Mouse (Mus musculus) gastrocnemius, adult 2 months (tissue): Measurements from ENCODE around the gene Gm12830. TPM values are rescaled to one million over a fixed set of nuclear protein-coding genes. Genes with fewer than 3 reads are reported as not detected.

Experiments used
- DNase-seq: peaks from one replicate; pipeline ENCODE4 v3.0.0; 2022
- H3K27ac ChIP-seq: fragments of 200-600 bp; 2 replicates; pipeline ENCODE4 v1.8.1; 2022; ENCODE audit warnings: mild to moderate bottlenecking
- H3K4me3 ChIP-seq: fragments of 200-600 bp; 2 replicates; pipeline ENCODE4 v1.8.1; 2022; ENCODE audit warnings: mild to moderate bottlenecking, moderate library complexity
- CTCF ChIP-seq: fragments of 200-600 bp; IDR thresholded peaks from 2 replicates; pipeline ENCODE4 v1.8.1; 2022; ENCODE audit warnings: antibody characterized with exemption, mild to moderate bottlenecking, moderate library complexity
- intact Hi-C: fragments of 180-260 bp; cut with DNase I; formaldehyde crosslinking; loops from one replicate; pipeline ENCODE4 v1.15.1; 2025
- long read RNA-seq, 2 experiments: library from polyadenylated mRNA; stranded (forward); transcript quantifications; one replicate each; pipeline ENCODE4 v2.0.0; 2021
- total RNA-seq, 2 experiments: library from RNA; stranded (reverse); gene quantifications; 2 replicates each; pipeline ENCODE4 v1.2.3; 2021

Gm12830 gene
- not detected for total RNA-seq
- long read RNA-seq, experiment 1 = 0 reads
- long read RNA-seq, experiment 2 = 0 reads

- peak; percentile 59 for DNase-seq
- TF ChIP-seq CTCF = no peak
- intact Hi-C loops = no loop called here
- peak within 1 kb of the TSS; percentile 59 for H3K27ac ChIP-seq
- peak within 1 kb of the TSS; percentile 69 for H3K4me3 ChIP-seq
Measured at GRCm38 (mm10) chr4:114821567-114822192, at the start of gene Gm12830. TSS of gene Gm12830 (plus strand) at chr4:114821722.

- Histone ChIP-seq H3K27ac (no peak overlapping the region), H3K4me3 (no peak overlapping the region)
- intact Hi-C loops = no loop called here
- no peak for TF ChIP-seq CTCF
- DNase-seq = no peak
Measured at GRCm38 (mm10) chr4:114773316-114773715, 48.2 kb upstream of the Gm12830 start.

GRCm38 (mm10) chr4:114777625-114778202 lies 43.8 kb upstream of the Gm12830 start:
- DNase-seq = no peak
- TF ChIP-seq CTCF = no peak
- Histone ChIP-seq H3K27ac (no peak overlapping the region), H3K4me3 (no peak overlapping the region)
- intact Hi-C loops = no loop called here

GRCm38 (mm10) chr4:114778716-114779474 lies 42.6 kb upstream of the Gm12830 start:
- DNase-seq = no peak
- intact Hi-C loops = no loop called here
- TF ChIP-seq CTCF = no peak

GRCm38 (mm10) chr4:114779475-114779757 lies 42.1 kb upstream of the Gm12830 start:
- no peak for DNase-seq
- TF ChIP-seq CTCF = no peak
- intact Hi-C loops = no loop called here
- H3K27ac ChIP-seq = no peak overlapping the region
- no peak overlapping the region for H3K4me3 ChIP-seq

More at GRCm38 (mm10) chr4:114778716-114779474, 42.6 kb upstream of the Gm12830 start:
- no peak overlapping the region for H3K27ac ChIP-seq
- H3K4me3 ChIP-seq = no peak overlapping the region

- no peak overlapping the region for H3K4me3 ChIP-seq
- intact Hi-C loops = no loop called here
- DNase-seq = no peak
- TF ChIP-seq CTCF = no peak
- no peak overlapping the region for H3K27ac ChIP-seq
Measured at GRCm38 (mm10) chr4:114779758-114780546, 41.6 kb upstream of the Gm12830 start.

- intact Hi-C loops = no loop called here
- DNase-seq = no peak
- no peak for TF ChIP-seq CTCF
- H3K4me3 ChIP-seq = no peak overlapping the region
- H3K27ac ChIP-seq = no peak overlapping the region
Measured at GRCm38 (mm10) chr4:114782851-114783250, 38.7 kb upstream of the Gm12830 start.

GRCm38 (mm10) chr4:114784735-114785134 lies 36.8 kb upstream of the Gm12830 start:
- no peak overlapping the region for H3K4me3 ChIP-seq
- no peak for DNase-seq
- no peak overlapping the region for H3K27ac ChIP-seq
- intact Hi-C loops = no loop called here
- TF ChIP-seq CTCF = no peak

GRCm38 (mm10) chr4:114788856-114789255 lies 32.7 kb upstream of the Gm12830 start:
- Histone ChIP-seq H3K27ac (no peak overlapping the region), H3K4me3 (no peak overlapping the region)
- DNase-seq = no peak
- no peak for TF ChIP-seq CTCF
- intact Hi-C loops = no loop called here

GRCm38 (mm10) chr4:114791650-114792049 lies 29.9 kb upstream of the Gm12830 start:
- Histone ChIP-seq H3K27ac (no peak overlapping the region), H3K4me3 (no peak overlapping the region)
- DNase-seq = no peak
- TF ChIP-seq CTCF = no peak
- intact Hi-C loops = no loop called here

- DNase-seq = no peak
- TF ChIP-seq CTCF = peak; percentile 27; the same call in 1 of the 2 replicates
- Histone ChIP-seq H3K4me3 (no peak overlapping the region), H3K27ac (no peak overlapping the region)
- intact Hi-C loops = no loop called here
Measured at GRCm38 (mm10) chr4:114793836-114794235, 27.7 kb upstream of the Gm12830 start.

GRCm38 (mm10) chr4:114797254-114797914 lies 24.1 kb upstream of the Gm12830 start:
- DNase-seq = no peak
- H3K4me3 ChIP-seq = no peak overlapping the region
- no peak for TF ChIP-seq CTCF
- intact Hi-C loops = no loop called here
- H3K27ac ChIP-seq = no peak overlapping the region
